Mouse (Mus musculus): Measurements from ENCODE around the gene Pold2.

DNA sequence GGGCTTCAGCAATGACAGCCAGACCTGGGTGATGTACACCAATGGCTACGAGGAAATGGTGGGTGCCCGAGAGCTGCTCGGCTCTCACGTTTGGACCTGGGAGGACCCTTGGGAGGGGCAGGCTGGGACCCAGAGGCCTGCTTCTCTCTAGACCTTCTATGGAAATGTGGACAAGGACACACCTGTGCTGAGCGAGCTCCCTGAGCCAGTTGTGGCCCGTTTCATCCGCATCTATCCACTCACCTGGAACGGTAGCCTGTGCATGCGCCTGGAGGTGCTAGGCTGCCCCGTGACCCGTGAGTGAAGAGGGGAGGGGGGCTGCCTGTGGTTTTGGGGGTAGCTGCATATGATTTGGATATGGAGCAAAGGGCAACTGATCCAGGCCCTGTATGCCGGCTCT, 9.8 kb downstream of the Pold2 start:
- TF ChIP-seq GATA1 (IDR thresholded peaks at IDR 0.05; ENCODE audit: low read depth, low read length) (no peak), POLR2AphosphoS5 (IDR thresholded peaks at IDR 0.05; ENCODE audit: borderline replicate concordance, low read depth, low read length) (no peak), TCF12 (IDR thresholded peaks at IDR 0.05; ENCODE audit: low read depth, low read length) (no peak), CTCF (IDR thresholded peaks at IDR 0.05 in 2 of 3, conservative IDR thresholded peaks at IDR 0.05 in 1 of 3; ENCODE audit: control insufficient read depth in 1 of 3, insufficient read depth in 1 of 3, low read depth in 2 of 3, low read length in 3 of 3, poor library complexity in 1 of 3, severe bottlenecking in 1 of 3) (no peak), MAX (IDR thresholded peaks at IDR 0.05; ENCODE audit: low read length) (no peak), HCFC1 (IDR thresholded peaks at IDR 0.05; ENCODE audit: low read depth, low read length) (no peak), RAD21 (IDR thresholded peaks at IDR 0.05; ENCODE audit: low read depth, low read length) (no peak), TAL1 (IDR thresholded peaks at IDR 0.05; ENCODE audit: low read length) (no peak), CHD2 (IDR thresholded peaks at IDR 0.05; ENCODE audit: low read length) (no peak), ELF1 (IDR thresholded peaks at IDR 0.05; ENCODE audit: low read depth, low read length) (no peak), POLR2A (IDR thresholded peaks at IDR 0.05; ENCODE audit: control insufficient read depth in 1 of 2, insufficient read depth in 1 of 2, low read depth in 1 of 2, low read length in 2 of 2, poor library complexity in 1 of 2) (no peak), USF1 (IDR thresholded peaks at IDR 0.05; ENCODE audit: low read depth, low read length) (no peak), MAFK (IDR thresholded peaks at IDR 0.05; ENCODE audit: borderline replicate concordance, low read depth, low read length) (no peak), EP300 (IDR thresholded peaks at IDR 0.05; ENCODE audit: low read depth in 1 of 2, low read length in 2 of 2) (no peak)

Measured in MEL (cell line).